Mouse (Mus musculus): ENCODE data around the gene Tectb. TPM values are rescaled to one million over a fixed set of nuclear protein-coding genes. Genes with fewer than 3 reads are reported as not detected.

Tectb gene
- 0.12 TPM in 1 of 2 replicates, not detected in the other for polyA plus RNA-seq (2014; fragmentation: Nextera tagmentation; extraction: Ambion mirVana)

DNA sequence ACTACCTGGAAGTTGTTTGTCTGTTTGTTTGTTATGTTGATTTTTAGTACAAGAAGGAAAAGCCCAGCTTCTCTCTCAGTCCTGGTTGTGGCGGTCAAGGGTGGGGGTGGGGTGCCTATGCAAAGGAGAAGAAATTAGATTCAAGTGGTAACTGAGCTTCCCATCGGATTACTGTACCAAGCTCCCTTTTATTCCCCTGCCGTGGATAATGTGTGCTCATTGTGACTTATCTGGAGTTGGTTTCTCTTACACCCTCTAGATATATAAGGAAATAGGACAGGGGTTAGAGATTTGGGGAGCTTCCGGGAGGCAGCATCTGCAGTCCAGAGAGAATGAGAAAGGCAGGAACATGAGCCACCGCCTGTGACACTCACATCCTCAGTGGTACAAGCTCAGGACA is at the start of gene Tectb:
Tectb (plus strand) TSS at position 301 of the 400 bp plus-strand sequence.
- no peak for ATAC-seq (ENCODE audit: low read depth)
- Histone ChIP-seq H3K27me3 (ENCODE audit: control insufficient read depth, insufficient read depth, low read length) (no peaks in the 10 kb centered on the region), H3K9me3 (ENCODE audit: control insufficient read depth, low read length) (no peaks in the 10 kb centered on the region), H3K9ac (replicated peaks; ENCODE audit: low read depth, low read length) (no peak within 1 kb of the TSS), H3K27ac (ENCODE audit: low read depth, low read length) (no peak within 1 kb of the TSS), H3K4me2 (ENCODE audit: low read depth, low read length) (no peak within 1 kb of the TSS), H3K4me1 (ENCODE audit: control insufficient read depth, insufficient read depth, low read length) (no peaks in the 10 kb centered on the region), H3K36me3 (ENCODE audit: control insufficient read depth, insufficient read depth, low read length) (no peaks in the 10 kb centered on the region), H3K4me3 (ENCODE audit: low read depth, low read length) (no peak within 1 kb of the TSS)
- 77% methylated on average over 5 of the region's 5 CpGs for WGBS

DNA sequence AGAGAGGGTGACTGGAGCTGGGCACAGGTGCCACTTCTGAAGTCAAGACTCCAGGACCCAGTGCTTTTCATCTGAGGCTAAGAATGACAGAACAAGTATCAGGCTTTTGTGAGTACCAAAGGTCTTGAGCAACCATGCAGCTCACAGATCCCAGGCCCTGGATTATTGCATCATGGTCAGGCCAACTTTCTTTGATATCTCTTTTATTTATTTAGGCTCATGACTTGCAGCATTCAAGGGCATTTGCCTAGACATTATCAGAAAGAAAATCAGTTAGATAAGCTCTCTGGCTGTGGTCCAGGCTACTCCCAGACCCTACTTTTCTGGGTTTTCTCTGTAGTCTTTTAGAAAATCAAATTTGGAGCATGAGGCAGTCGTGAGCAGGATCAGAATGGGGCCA is 48.8 kb upstream of the Tectb start:
- no peak overlapping the region for H3K27ac ChIP-seq (ENCODE audit: low read depth, low read length)
- no peak overlapping the region for H3K4me3 ChIP-seq (ENCODE audit: low read depth, low read length)
- no peaks in the 10 kb centered on the region for H3K27me3 ChIP-seq (ENCODE audit: control insufficient read depth, insufficient read depth, low read length)
- no peak overlapping the region for H3K4me2 ChIP-seq (ENCODE audit: low read depth, low read length)
- H3K9ac ChIP-seq (replicated peaks; ENCODE audit: low read depth, low read length), result no peak overlapping the region
- H3K4me1 ChIP-seq (ENCODE audit: control insufficient read depth, insufficient read depth, low read length), result no peaks in the 10 kb centered on the region
- WGBS, result 40% methylated on average over 1 of the region's 1 CpGs
- H3K9me3 ChIP-seq (ENCODE audit: control insufficient read depth, low read length), result no peaks in the 10 kb centered on the region
- H3K36me3 ChIP-seq (ENCODE audit: control insufficient read depth, insufficient read depth, low read length), result no peaks in the 10 kb centered on the region
- no peak for ATAC-seq (ENCODE audit: low read depth)

DNA sequence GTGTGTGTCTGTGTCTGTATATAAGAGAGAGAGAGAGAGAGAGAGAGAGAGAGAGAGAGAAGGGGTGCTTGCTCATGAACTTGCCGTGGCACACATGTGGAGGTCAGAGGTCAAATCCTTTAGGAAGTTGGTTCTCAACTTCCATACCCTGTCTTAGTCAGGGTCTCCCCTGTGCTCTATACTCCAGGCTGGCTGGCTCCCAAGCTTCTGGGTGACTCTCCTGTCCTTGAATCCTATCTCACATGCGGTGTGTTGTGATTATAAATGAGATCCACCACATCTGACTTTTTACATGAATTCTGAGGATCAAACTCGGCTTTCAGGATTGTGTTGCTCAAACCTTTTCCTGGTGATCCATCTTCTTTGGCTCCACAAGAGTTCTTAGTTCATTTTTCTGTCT is 48.1 kb upstream of the Tectb start:
- H3K4me1 ChIP-seq (ENCODE audit: control insufficient read depth, insufficient read depth, low read length), result no peaks in the 10 kb centered on the region
- ATAC-seq (ENCODE audit: low read depth), result no peak
- WGBS, result 84% methylated on average over 3 of the region's 3 CpGs

DNA sequence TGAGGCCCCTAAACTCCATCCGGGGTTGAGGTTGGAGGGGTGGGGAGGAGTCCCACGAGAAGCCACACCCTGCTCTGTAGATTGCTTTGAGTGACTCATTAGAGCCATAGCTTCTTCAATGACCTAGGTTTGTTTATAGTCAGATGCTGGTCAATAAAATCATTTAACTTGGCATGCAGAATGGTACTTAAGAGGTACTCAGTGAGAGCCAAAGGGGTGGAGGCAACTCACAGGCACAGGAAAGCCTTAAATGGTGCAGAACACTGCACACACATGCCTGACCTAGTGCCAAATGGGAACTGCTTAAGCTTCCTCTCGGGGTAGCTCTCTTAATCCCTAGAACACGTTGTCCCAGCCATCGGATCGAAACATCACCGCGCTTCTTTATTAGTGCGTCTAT is 46.0 kb upstream of the Tectb start:
- Histone ChIP-seq H3K4me3 (ENCODE audit: low read depth, low read length) (no peak overlapping the region), H3K9me3 (ENCODE audit: control insufficient read depth, low read length) (no peaks in the 10 kb centered on the region), H3K9ac (replicated peaks; ENCODE audit: low read depth, low read length) (no peak overlapping the region), H3K36me3 (ENCODE audit: control insufficient read depth, insufficient read depth, low read length) (no peaks in the 10 kb centered on the region), H3K27me3 (ENCODE audit: control insufficient read depth, insufficient read depth, low read length) (no peaks in the 10 kb centered on the region), H3K4me2 (ENCODE audit: low read depth, low read length) (no peak overlapping the region), H3K4me1 (ENCODE audit: control insufficient read depth, insufficient read depth, low read length) (no peaks in the 10 kb centered on the region), H3K27ac (ENCODE audit: low read depth, low read length) (no peak overlapping the region)
- ATAC-seq (ENCODE audit: low read depth), result no peak
- 63% methylated on average over 9 of the region's 9 CpGs for WGBS

More for the DNA sequence above, 48.1 kb upstream of the Tectb start:
- H3K4me2 ChIP-seq (ENCODE audit: low read depth, low read length), result no peak overlapping the region
- H3K9ac ChIP-seq (replicated peaks; ENCODE audit: low read depth, low read length), result no peak overlapping the region
- no peaks in the 10 kb centered on the region for H3K36me3 ChIP-seq (ENCODE audit: control insufficient read depth, insufficient read depth, low read length)
- no peak overlapping the region for H3K4me3 ChIP-seq (ENCODE audit: low read depth, low read length)
- no peaks in the 10 kb centered on the region for H3K9me3 ChIP-seq (ENCODE audit: control insufficient read depth, low read length)
- H3K27ac ChIP-seq (ENCODE audit: low read depth, low read length), result no peak overlapping the region
- no peaks in the 10 kb centered on the region for H3K27me3 ChIP-seq (ENCODE audit: control insufficient read depth, insufficient read depth, low read length)

DNA sequence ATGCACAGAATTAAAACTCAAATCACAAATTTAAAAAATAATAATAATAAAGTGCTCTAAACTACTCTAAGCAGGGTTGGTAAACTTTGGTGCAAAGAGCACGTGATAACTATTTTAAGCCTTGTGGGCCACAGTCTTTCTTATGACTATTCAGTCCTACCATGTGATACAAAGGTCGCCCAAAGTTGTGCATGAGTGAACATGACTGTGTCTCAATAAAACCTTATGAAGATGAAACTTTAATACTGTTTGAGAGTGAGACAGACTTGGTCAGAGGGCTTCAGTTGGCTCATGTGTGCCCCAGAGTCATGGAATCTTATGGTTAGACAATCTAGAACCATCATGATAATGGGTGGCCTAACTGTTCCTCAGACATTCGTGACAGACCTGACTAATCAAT is 44.6 kb upstream of the Tectb start:
- H3K4me2 ChIP-seq (ENCODE audit: low read depth, low read length), result no peak overlapping the region
- no peaks in the 10 kb centered on the region for H3K4me1 ChIP-seq (ENCODE audit: control insufficient read depth, insufficient read depth, low read length)
- H3K27me3 ChIP-seq (ENCODE audit: control insufficient read depth, insufficient read depth, low read length), result no peaks in the 10 kb centered on the region
- no peak overlapping the region for H3K27ac ChIP-seq (ENCODE audit: low read depth, low read length)
- H3K9ac ChIP-seq (replicated peaks; ENCODE audit: low read depth, low read length), result no peak overlapping the region
- ATAC-seq (ENCODE audit: low read depth), result no peak
- no peaks in the 10 kb centered on the region for H3K9me3 ChIP-seq (ENCODE audit: control insufficient read depth, low read length)
- no peaks in the 10 kb centered on the region for H3K36me3 ChIP-seq (ENCODE audit: control insufficient read depth, insufficient read depth, low read length)
- WGBS, result 90% methylated on average over 3 of the region's 3 CpGs
- no peak overlapping the region for H3K4me3 ChIP-seq (ENCODE audit: low read depth, low read length)

DNA sequence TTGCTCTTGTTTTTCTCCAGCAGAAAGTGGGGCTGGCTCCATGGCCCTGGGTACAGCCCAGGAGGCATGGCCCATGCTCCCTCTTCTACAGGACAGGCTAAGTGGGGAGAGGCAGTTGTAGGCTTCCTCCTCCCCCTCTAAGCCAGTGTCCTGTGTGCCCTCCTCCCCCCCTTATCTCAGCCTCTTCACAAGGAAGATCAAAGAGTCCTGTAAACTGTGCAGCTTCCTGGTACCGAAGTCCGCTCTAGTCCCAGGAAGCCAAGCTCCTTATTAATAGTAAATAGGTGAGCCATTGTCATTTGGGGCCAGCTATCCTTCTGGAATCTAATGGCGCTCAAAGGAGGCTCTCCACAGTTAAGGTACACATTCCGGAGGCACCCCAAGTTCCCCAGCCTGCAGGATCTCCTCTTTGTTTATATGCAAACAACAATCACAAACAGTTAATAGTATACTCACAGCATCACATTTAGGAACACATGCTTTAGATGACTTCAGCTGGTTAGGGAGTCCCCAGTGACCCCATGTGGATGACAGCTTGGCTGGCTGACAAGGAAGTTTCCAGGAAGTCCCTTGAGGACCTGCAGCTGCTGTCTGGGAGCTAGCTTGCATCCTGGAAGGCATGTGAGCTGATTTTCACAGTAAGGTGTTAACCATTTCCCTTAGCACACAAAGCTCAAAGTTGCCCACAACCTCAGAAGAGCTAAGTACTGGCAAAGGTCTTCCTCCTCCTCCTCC is 43.7 kb upstream of the Tectb start:
- Histone ChIP-seq H3K27ac (ENCODE audit: low read depth, low read length) (no peak overlapping the region), H3K9me3 (ENCODE audit: control insufficient read depth, low read length) (no peaks in the 10 kb centered on the region), H3K9ac (replicated peaks; ENCODE audit: low read depth, low read length) (no peak overlapping the region), H3K27me3 (ENCODE audit: control insufficient read depth, insufficient read depth, low read length) (no peaks in the 10 kb centered on the region), H3K4me2 (ENCODE audit: low read depth, low read length) (no peak overlapping the region), H3K36me3 (ENCODE audit: control insufficient read depth, insufficient read depth, low read length) (no peaks in the 10 kb centered on the region), H3K4me3 (ENCODE audit: low read depth, low read length) (no peak overlapping the region), H3K4me1 (ENCODE audit: control insufficient read depth, insufficient read depth, low read length) (no peaks in the 10 kb centered on the region)
- 70% methylated on average over 4 of the region's 4 CpGs for WGBS
- no peak for ATAC-seq (ENCODE audit: low read depth)

DNA sequence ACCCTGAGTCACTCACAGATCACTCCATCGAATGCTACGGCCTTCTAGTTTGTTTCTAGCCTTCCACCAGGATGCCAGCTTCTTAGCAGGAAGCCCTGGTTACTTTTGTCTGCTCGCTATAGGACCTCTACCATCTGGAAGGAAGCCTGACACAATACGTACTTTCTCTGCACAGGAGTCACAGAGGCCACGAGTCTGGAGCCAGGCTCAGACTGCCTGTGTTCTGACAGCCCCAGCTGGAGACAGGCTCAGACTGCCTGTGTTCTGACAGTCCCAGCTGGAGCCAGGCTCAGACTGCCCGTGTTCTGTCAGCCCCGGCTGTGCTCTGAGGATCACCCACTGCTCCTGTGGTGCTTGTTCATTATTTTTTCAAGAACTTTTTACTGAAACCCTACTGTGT is 42.6 kb upstream of the Tectb start:
- no peak overlapping the region for H3K4me3 ChIP-seq (ENCODE audit: low read depth, low read length)
- H3K4me2 ChIP-seq (ENCODE audit: low read depth, low read length), result no peak overlapping the region
- H3K9me3 ChIP-seq (ENCODE audit: control insufficient read depth, low read length), result no peaks in the 10 kb centered on the region
- no peaks in the 10 kb centered on the region for H3K36me3 ChIP-seq (ENCODE audit: control insufficient read depth, insufficient read depth, low read length)
- peak; percentile 31; the same call in 1 of the 2 replicates for ATAC-seq (ENCODE audit: low read depth)
- no peak overlapping the region for H3K9ac ChIP-seq (replicated peaks; ENCODE audit: low read depth, low read length)
- no peak overlapping the region for H3K27ac ChIP-seq (ENCODE audit: low read depth, low read length)
- WGBS, result 34% methylated on average over 7 of the region's 7 CpGs
- H3K4me1 ChIP-seq (ENCODE audit: control insufficient read depth, insufficient read depth, low read length), result no peaks in the 10 kb centered on the region
- no peaks in the 10 kb centered on the region for H3K27me3 ChIP-seq (ENCODE audit: control insufficient read depth, insufficient read depth, low read length)

DNA sequence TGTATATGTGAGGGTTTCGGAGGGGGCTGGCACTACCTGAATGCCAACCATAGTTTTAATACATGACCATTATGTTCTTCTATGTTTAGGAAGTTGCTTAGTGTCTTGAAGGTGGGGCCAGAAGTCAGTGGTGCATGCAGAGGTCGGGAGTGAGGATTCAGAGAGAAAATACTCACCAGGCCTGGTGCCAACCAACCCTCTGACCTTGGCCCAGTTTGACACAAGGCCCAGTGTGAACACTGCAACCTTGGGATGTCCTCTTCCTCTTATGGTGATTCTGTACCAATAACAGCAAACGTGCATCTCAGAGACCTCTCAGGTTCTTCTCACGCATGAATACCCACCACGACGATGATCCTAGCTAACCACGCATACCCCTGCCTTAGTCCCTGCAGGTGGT is 42.0 kb upstream of the Tectb start:
- Histone ChIP-seq H3K36me3 (ENCODE audit: control insufficient read depth, insufficient read depth, low read length) (no peaks in the 10 kb centered on the region), H3K4me3 (ENCODE audit: low read depth, low read length) (no peak overlapping the region), H3K9me3 (ENCODE audit: control insufficient read depth, low read length) (no peaks in the 10 kb centered on the region), H3K27ac (ENCODE audit: low read depth, low read length) (no peak overlapping the region), H3K4me2 (ENCODE audit: low read depth, low read length) (no peak overlapping the region), H3K9ac (replicated peaks; ENCODE audit: low read depth, low read length) (no peak overlapping the region), H3K27me3 (ENCODE audit: control insufficient read depth, insufficient read depth, low read length) (no peaks in the 10 kb centered on the region), H3K4me1 (ENCODE audit: control insufficient read depth, insufficient read depth, low read length) (no peaks in the 10 kb centered on the region)
- 84% methylated on average over 7 of the region's 7 CpGs for WGBS
- no peak for ATAC-seq (ENCODE audit: low read depth)

DNA sequence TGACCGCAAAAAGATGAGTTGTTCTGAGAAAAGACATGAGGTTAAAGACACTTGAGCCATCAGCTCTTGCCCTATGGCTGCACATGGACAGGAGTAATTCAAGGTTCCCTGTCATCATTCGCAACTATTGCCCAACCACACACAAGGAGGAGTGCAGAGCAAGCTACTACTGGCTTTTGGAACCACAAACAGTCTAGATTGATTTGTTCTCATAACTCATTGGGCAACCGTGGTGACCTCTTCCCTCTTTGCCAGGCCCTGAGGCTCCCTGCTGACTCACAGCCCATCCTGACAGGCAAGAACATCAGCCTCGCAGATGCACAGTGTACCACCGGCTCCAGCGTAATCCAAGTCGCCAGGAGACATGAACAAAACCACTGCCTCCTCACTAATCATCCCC is 41.2 kb upstream of the Tectb start:
- no peaks in the 10 kb centered on the region for H3K9me3 ChIP-seq (ENCODE audit: control insufficient read depth, low read length)
- H3K36me3 ChIP-seq (ENCODE audit: control insufficient read depth, insufficient read depth, low read length), result no peaks in the 10 kb centered on the region
- H3K4me1 ChIP-seq (ENCODE audit: control insufficient read depth, insufficient read depth, low read length), result no peaks in the 10 kb centered on the region
- H3K9ac ChIP-seq (replicated peaks; ENCODE audit: low read depth, low read length), result no peak overlapping the region
- H3K27ac ChIP-seq (ENCODE audit: low read depth, low read length), result no peak overlapping the region
- ATAC-seq (ENCODE audit: low read depth), result no peak
- no peak overlapping the region for H3K4me2 ChIP-seq (ENCODE audit: low read depth, low read length)
- no peak overlapping the region for H3K4me3 ChIP-seq (ENCODE audit: low read depth, low read length)
- WGBS, result 89% methylated on average over 7 of the region's 7 CpGs
- no peaks in the 10 kb centered on the region for H3K27me3 ChIP-seq (ENCODE audit: control insufficient read depth, insufficient read depth, low read length)

Measured in neural tube, embryonic 14.5 days (tissue).